ENCODE assay signal across 16 mouse cellular contexts in genomic region chr13:107193426-107193825, GRCm38 (mm10).
"Had no signal": no experiment of that assay in that cellular context is flagged by ENCODE, and none has a peak within 500 bp of the region (broad histone marks: within the 10 kb centered on the region; RNA-seq: fewer than 3 reads in every experiment).

No protein-coding gene starts in this region.

- DNase-seq: retina, postnatal 1 day; right cerebral cortex, adult 18-20 months; right cerebral cortex, postnatal 14 days; right cerebral cortex, postnatal 25 days; right cerebral cortex, postnatal 4 days; spleen, adult 18-20 months; thymus, adult 18-20 months; thymus, adult 2 months; thymus, postnatal 14 days; thymus, postnatal 25 days; thymus, postnatal 36 days; thymus, postnatal 4 days had no signal

- H3K4me2 ChIP-seq: neural tube, embryonic 13.5 days; neural tube, embryonic 15.5 days; stomach, embryonic 15.5 days had no signal

- H3K27me3 ChIP-seq: neural tube, embryonic 13.5 days; neural tube, embryonic 15.5 days; stomach, embryonic 15.5 days had no signal

- H3K4me1 ChIP-seq: neural tube, embryonic 13.5 days; neural tube, embryonic 15.5 days; stomach, embryonic 15.5 days had no signal

- H3K9me3 ChIP-seq: neural tube, embryonic 15.5 days; stomach, embryonic 15.5 days had no signal

- H3K9ac ChIP-seq: neural tube, embryonic 13.5 days; neural tube, embryonic 15.5 days; stomach, embryonic 15.5 days had no signal

- H3K4me3 ChIP-seq: neural tube, embryonic 13.5 days; neural tube, embryonic 15.5 days; stomach, embryonic 15.5 days had no signal

- H3K36me3 ChIP-seq: neural tube, embryonic 13.5 days; neural tube, embryonic 15.5 days; stomach, embryonic 15.5 days had no signal

- H3K27ac ChIP-seq: neural tube, embryonic 13.5 days; neural tube, embryonic 15.5 days; stomach, embryonic 15.5 days; stomach, postnatal 0 days had no signal
